Mouse (Mus musculus): ENCODE data around the gene Mylk2. TPM values are rescaled to one million over a fixed set of nuclear protein-coding genes. Genes with fewer than 3 reads are reported as not detected.

Gene Mylk2
- total RNA-seq, 2 experiments from 2014 or later: not detected

- peak within 1 kb of the TSS; percentile 66 for H3K4me3 ChIP-seq
- DNase-seq (ENCODE audit: low spot score in 2 of 2): peak; percentile 70 to 86
- H3K27ac ChIP-seq: 0 out of 2 replicates have a peak within 1 kb of the TSS, but pooled peaks have one; percentile 50
- TF ChIP-seq CTCF (conservative IDR thresholded peaks at IDR 0.05): no peak
Observed at GRCm38 (mm10) chr2:152962091-152962793, 51.1 kb downstream of the Mylk2 start, which contains the start of gene Ttll9. TSS of gene Ttll9 (plus strand) at chr2:152962485.

DNA sequence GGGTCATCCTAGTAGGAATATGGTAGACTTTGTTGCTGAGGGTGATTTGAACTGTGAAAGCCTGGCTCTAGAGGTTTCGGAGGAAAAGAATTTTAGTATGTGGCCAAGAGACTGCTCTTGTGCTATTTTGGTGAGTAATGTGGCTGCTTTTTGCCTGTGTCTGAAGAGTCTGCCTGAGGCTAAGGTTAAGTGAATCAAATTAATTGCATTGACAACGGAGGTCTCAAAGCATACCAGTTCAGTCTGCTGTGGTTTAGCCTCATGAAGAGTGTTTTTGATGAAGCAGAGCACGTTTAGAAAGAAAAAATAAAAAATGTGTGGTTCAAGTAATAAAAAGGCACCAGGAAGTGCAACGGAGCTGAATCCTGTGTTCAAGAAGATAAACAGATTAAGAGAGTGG, 54.4 kb downstream of the Mylk2 start:
- no peak for TF ChIP-seq CTCF (conservative IDR thresholded peaks at IDR 0.05)
- DNase-seq (ENCODE audit: low spot score in 2 of 2): no peak
- H3K4me3 ChIP-seq: no peak overlapping the region
- H3K27ac ChIP-seq: no peak overlapping the region

Small RNAs within 50 kb of the gene (microRNA-seq; reads per million reads assigned to microRNA genes)
- gene Mir5622: 0 reads per million in 2 experiments

Other genes with a start within 250 kb of the Mylk2 start
- 10 to 100 TPM; 71.5 to 73.3 TPM for gene H13, start 241.9 kb upstream of the Mylk2 start, total RNA-seq (2021)
- 10 to 100 TPM; 18.8 to 20.8 TPM for gene Mcts2, start 224.3 kb upstream of the Mylk2 start, total RNA-seq (2021)
- 10 to 100 TPM; 23.5 to 25.4 TPM for gene Id1, start 175.1 kb upstream of the Mylk2 start, total RNA-seq (2021)
- 1 to 10 TPM; 1.4 to 1.6 TPM for gene Cox4i2, start 157.2 kb upstream of the Mylk2 start, total RNA-seq (2021)
- gene Bcl2l1, start 79.6 kb upstream of the Mylk2 start, total RNA-seq (2021): 100 to 1,000 TPM; 129 to 134 TPM
- 1 to 10 TPM; 2.0 to 2.2 TPM for gene Tpx2, start 63.4 kb upstream of the Mylk2 start, total RNA-seq (2021)
- gene Foxs1, start 21.9 kb downstream of the Mylk2 start, total RNA-seq (2021): under 1 TPM; 0.37 to 0.84 TPM
- gene Dusp15, start 40.3 kb downstream of the Mylk2 start, total RNA-seq (2021): 10 to 100 TPM in 1 of 2 experiments, 1 to 10 TPM in 1; 9.3 to 11.9 TPM
- 1 to 10 TPM in 1 of 2 experiments, under 1 TPM in 1; 0.79 to 1.5 TPM for gene Ttll9, start 51.1 kb downstream of the Mylk2 start, total RNA-seq (2021)
- 10 to 100 TPM; 37.0 to 41.7 TPM for gene Pdrg1, start 104.1 kb downstream of the Mylk2 start, total RNA-seq (2021)
- gene Xkr7, start 120.5 kb downstream of the Mylk2 start, total RNA-seq (2021): 1 to 10 TPM; 2.0 TPM
- gene Ccm2l, start 154.6 kb downstream of the Mylk2 start, total RNA-seq (2021): 1 to 10 TPM; 4.9 to 6.6 TPM
- gene Hck, start 197.1 kb downstream of the Mylk2 start, total RNA-seq (2021): 1 to 10 TPM; 1.9 to 2.2 TPM
- 100 to 1,000 TPM in 1 of 2 experiments, 10 to 100 TPM in 1; 96.8 to 101 TPM for gene Tm9sf4, start 250.0 kb downstream of the Mylk2 start, total RNA-seq (2021)